Mouse (Mus musculus) gastrocnemius, postnatal 36 days (tissue): ENCODE measurements around the gene Zfp988. TPM values are rescaled to one million over a fixed set of nuclear protein-coding genes. Genes with fewer than 3 reads are reported as not detected.
"Not testable (repeated sequence)": the region's sequence is repeated elsewhere in the genome, so short reads cannot be mapped to it uniquely, and the experiment has no call there.

Experiments used
- DNase-seq, 2 experiments: peaks; one replicate each; pipeline ENCODE4 v3.0.0; 2022
- intact Hi-C: fragments of 180-260 bp; cut with DNase I; formaldehyde crosslinking; loops from one replicate; pipeline ENCODE4 v1.15.1; 2025
- total RNA-seq, 2 experiments: library from RNA; stranded (reverse); gene quantifications; 2 replicates each; pipeline ENCODE4 v1.2.3; 2021

Gene Zfp988
- total RNA-seq, 2 experiments from 2014 or later: not detected

GRCm38 (mm10) chr4:147340876-147341275 lies 35.4 kb downstream of the Zfp988 start:
- intact Hi-C loops, DNase-seq: not testable (repeated sequence)

- DNase-seq: peak in 1 of 2 experiments; percentile 12
- intact Hi-C loops: not testable (repeated sequence)
These were observed 37.8 kb downstream of the Zfp988 start for GRCm38 (mm10) chr4:147343042-147343908.

- intact Hi-C loops, DNase-seq: not testable (repeated sequence)
These were observed 39.6 kb downstream of the Zfp988 start for GRCm38 (mm10) chr4:147345061-147345554.

GRCm38 (mm10) chr4:147346361-147347035 lies 41.0 kb downstream of the Zfp988 start:
- peak in 1 of 2 experiments; percentile 7 for DNase-seq
- intact Hi-C loops: not testable (repeated sequence)

GRCm38 (mm10) chr4:147347300-147347699 lies 41.8 kb downstream of the Zfp988 start:
- intact Hi-C loops: not testable (repeated sequence)
- peak in 1 of 2 experiments; percentile 9 for DNase-seq

- DNase-seq, intact Hi-C loops: not testable (repeated sequence)
These were observed 42.4 kb downstream of the Zfp988 start for GRCm38 (mm10) chr4:147347880-147348279.

GRCm38 (mm10) chr4:147348401-147348800 lies 42.9 kb downstream of the Zfp988 start:
- intact Hi-C loops, DNase-seq: not testable (repeated sequence)

- intact Hi-C loops: not testable (repeated sequence)
- DNase-seq: peak; percentile 22 to 23
These were observed 43.6 kb downstream of the Zfp988 start for GRCm38 (mm10) chr4:147348906-147349686.

- DNase-seq: peak in 1 of 2 experiments; percentile 13
- intact Hi-C loops: not testable (repeated sequence)
These were observed 44.4 kb downstream of the Zfp988 start for GRCm38 (mm10) chr4:147349687-147350415.

- DNase-seq: peak in 1 of 2 experiments; percentile 13
- intact Hi-C loops: not testable (repeated sequence)
These were observed 45.1 kb downstream of the Zfp988 start for GRCm38 (mm10) chr4:147350541-147350940.

- DNase-seq, intact Hi-C loops: not testable (repeated sequence)
These were observed 46.0 kb downstream of the Zfp988 start for GRCm38 (mm10) chr4:147351376-147351980.

GRCm38 (mm10) chr4:147353626-147354025 lies 48.2 kb downstream of the Zfp988 start:
- peak in 1 of 2 experiments; percentile 10 for DNase-seq
- intact Hi-C loops: not testable (repeated sequence)

GRCm38 (mm10) chr4:147356042-147356441 lies 50.6 kb downstream of the Zfp988 start:
- DNase-seq, intact Hi-C loops: not testable (repeated sequence)

- DNase-seq, intact Hi-C loops: not testable (repeated sequence)
These were observed 51.7 kb downstream of the Zfp988 start for GRCm38 (mm10) chr4:147357195-147357594.

- intact Hi-C loops, DNase-seq: not testable (repeated sequence)
These were observed 55.5 kb downstream of the Zfp988 start, which contains the start of gene Zfp978 for GRCm38 (mm10) chr4:147361003-147361402. Gene Zfp978, plus strand, starts transcription at chr4:147361303.

GRCm38 (mm10) chr4:147361872-147362271 lies 56.4 kb downstream of the Zfp988 start:
- DNase-seq, intact Hi-C loops: not testable (repeated sequence)

GRCm38 (mm10) chr4:147369564-147369963 lies 64.1 kb downstream of the Zfp988 start:
- DNase-seq, intact Hi-C loops: not testable (repeated sequence)

- intact Hi-C loops: not testable (repeated sequence)
- peak in 1 of 2 experiments; percentile 11 for DNase-seq
These were observed 77.7 kb downstream of the Zfp988 start for GRCm38 (mm10) chr4:147383199-147383598.
